Mouse (Mus musculus) embryonic fibroblast, embryonic 13.5 days (primary cell): ENCODE results near the gene Rpia.

Experiments
- CTCF ChIP-seq: IDR thresholded peaks from 2 replicates; pipeline ENCODE4 v1.5.1; 2011; ENCODE audit warnings: mild to moderate bottlenecking, control low read depth, low read length, moderate library complexity, borderline replicate concordance; ENCODE audit not compliant: insufficient read depth
- POLR2A ChIP-seq: IDR thresholded peaks from 2 replicates; pipeline ENCODE4 v1.6.1; 2011; ENCODE audit warnings: low read depth, mild to moderate bottlenecking, control low read depth, low read length, moderate library complexity

GRCm38 (mm10) chr6:70804632-70805031 lies 12.6 kb upstream of the Rpia start:
- TF ChIP-seq CTCF (no peak), POLR2A (no peak)
